Mouse (Mus musculus) frontal cortex, adult (tissue): ENCODE measurements around the gene Rtn2.

Experiments
- ATAC-seq: cut with Nextera tagmentation; 2 replicates; pipeline ENCODE4 v1.9.2; 2017; ENCODE audit warnings: mild to moderate bottlenecking, moderate library complexity, mixed read lengths; ENCODE audit not compliant: low TSS enrichment

Rtn2 gene

GRCm38 (mm10) chr7:19282385-19282784 is at the start of gene Rtn2:
Gene Rtn2, plus strand, starts transcription at chr7:19282624.
- ATAC-seq = peak; percentile 83

- no peak for ATAC-seq
These were observed 47.8 kb upstream of the Rtn2 start for GRCm38 (mm10) chr7:19234652-19235051.

- no peak for ATAC-seq
These were observed 47.2 kb upstream of the Rtn2 start for GRCm38 (mm10) chr7:19235092-19235671.

- ATAC-seq = no peak
These were observed 46.0 kb upstream of the Rtn2 start for GRCm38 (mm10) chr7:19236411-19236810.

GRCm38 (mm10) chr7:19238344-19238743 is 44.1 kb upstream of the Rtn2 start:
- ATAC-seq = no peak

GRCm38 (mm10) chr7:19239423-19239822 is 43.0 kb upstream of the Rtn2 start:
- ATAC-seq = peak; percentile 78

GRCm38 (mm10) chr7:19239986-19240385 is 42.4 kb upstream of the Rtn2 start:
- no peak for ATAC-seq

GRCm38 (mm10) chr7:19240905-19241463 is 41.4 kb upstream of the Rtn2 start:
- ATAC-seq = peak; percentile 39; the same call in 1 of the 2 replicates

- no peak for ATAC-seq
These were observed 40.4 kb upstream of the Rtn2 start for GRCm38 (mm10) chr7:19242005-19242404.

- ATAC-seq = 0 out of 2 replicates have a peak, but pooled peaks have one; percentile 24
These were observed 38.6 kb upstream of the Rtn2 start for GRCm38 (mm10) chr7:19243858-19244257.

GRCm38 (mm10) chr7:19245083-19245482 is 37.3 kb upstream of the Rtn2 start:
- ATAC-seq = no peak

- no peak for ATAC-seq
These were observed 35.6 kb upstream of the Rtn2 start for GRCm38 (mm10) chr7:19246855-19247254.

- no peak for ATAC-seq
These were observed 34.9 kb upstream of the Rtn2 start for GRCm38 (mm10) chr7:19247511-19247910.

- no peak for ATAC-seq
These were observed 30.3 kb upstream of the Rtn2 start for GRCm38 (mm10) chr7:19252078-19252477.

GRCm38 (mm10) chr7:19253437-19253836 is 29.0 kb upstream of the Rtn2 start:
- ATAC-seq = no peak

- no peak for ATAC-seq
These were observed 27.0 kb upstream of the Rtn2 start for GRCm38 (mm10) chr7:19255395-19255794.

GRCm38 (mm10) chr7:19256567-19256966 is 25.9 kb upstream of the Rtn2 start:
- ATAC-seq = no peak

GRCm38 (mm10) chr7:19257390-19258022 is 24.9 kb upstream of the Rtn2 start:
- peak; percentile 79; the same call in 1 of the 2 replicates for ATAC-seq

- ATAC-seq = no peak; the same call in 1 of the 2 replicates
These were observed 24.1 kb upstream of the Rtn2 start for GRCm38 (mm10) chr7:19258336-19258735.

GRCm38 (mm10) chr7:19265147-19265546 is 17.3 kb upstream of the Rtn2 start:
- ATAC-seq = no peak

- ATAC-seq = no peak
These were observed 16.2 kb upstream of the Rtn2 start for GRCm38 (mm10) chr7:19265928-19266822.

GRCm38 (mm10) chr7:19267051-19267450 is 15.4 kb upstream of the Rtn2 start:
- ATAC-seq = no peak
